In genomic region chr19:11810856-11811255, GRCm38 (mm10) we compare ENCODE assay signal across 14 mouse cellular contexts. TPM values are rescaled to one million over a fixed set of nuclear protein-coding genes. Genes with fewer than 3 reads are reported as not detected.
DNase-seq lines count a peak whose midpoint lies in the region; TF ChIP-seq lines count a peak whose summit lies in the region.
"Had no signal": no experiment of that assay in that cellular context is flagged by ENCODE, and none has a peak within 500 bp of the region (broad histone marks: within the 10 kb centered on the region; RNA-seq: fewer than 3 reads in every experiment).

No protein-coding gene starts in this region.

- H3K27me3 ChIP-seq in limb, embryonic 10.5 days (ENCODE audit: low read depth, poor library complexity, severe bottlenecking), result peaks cover 9% of the 10 kb centered on the region

- H3K36me3 ChIP-seq in limb, embryonic 10.5 days, result no peaks in the 10 kb centered on the region
- H3K36me3 ChIP-seq: heart, embryonic 15.5 days; liver, embryonic 13.5 days had no signal

- H3K27ac ChIP-seq in limb, embryonic 10.5 days, result no peak overlapping the region
- H3K27ac ChIP-seq: heart, embryonic 15.5 days; liver, embryonic 13.5 days had no signal

- TF ChIP-seq POLR2A in lung, adult 2 months (IDR thresholded peaks at IDR 0.05; ENCODE audit: borderline replicate concordance, extremely low read depth, low read depth, low read length), result no peak

- peak; percentile 12 for DNase-seq in adrenal gland, postnatal 10 days
- no peak for DNase-seq in adrenal gland, adult 8-10 months
- peak; percentile 61 to 75 for DNase-seq in lung, adult 18-20 months
- no peak for DNase-seq in lung, adult 2 months
- peak; percentile 36 to 46 for DNase-seq in kidney, postnatal 36 days
- DNase-seq in retina, postnatal 1 day, result peak; percentile 53
- DNase-seq in right cerebral cortex, adult 2 months (ENCODE audit: low spot score in 2 of 2), result no peak
- no peak for DNase-seq in limb, embryonic 10.5 days (ENCODE audit: low spot score)
- DNase-seq: cerebellum, adult 9-10 months; layer of hippocampus, postnatal 36 days; liver, embryonic 13.5 days; right cerebral cortex, adult 18-20 months had no signal

- no peak overlapping the region for H3K4me3 ChIP-seq in lung, adult 2 months (replicated peaks; ENCODE audit: extremely low read depth, low read depth, low read length)
- H3K4me3 ChIP-seq in limb, embryonic 10.5 days, result no peak overlapping the region
- H3K4me3 ChIP-seq: heart, embryonic 15.5 days; liver, embryonic 13.5 days had no signal

- peaks cover 40% of the 10 kb centered on the region for H3K4me1 ChIP-seq in lung, adult 2 months (ENCODE audit: control insufficient read depth, insufficient read depth, low read length)
- no peaks in the 10 kb centered on the region for H3K4me1 ChIP-seq in limb, embryonic 10.5 days

- no peak for TF ChIP-seq CTCF in lung, adult 2 months (IDR thresholded peaks at IDR 0.05; ENCODE audit: insufficient read depth, low read length)

- WGBS in lung, adult 2 months, result 35% methylated on average over 1 of the region's 1 CpGs
- 89% methylated on average over 1 of the region's 1 CpGs for WGBS in limb, embryonic 10.5 days

- H3K9me3 ChIP-seq in limb, embryonic 10.5 days (replicated peaks), result no peaks in the 10 kb centered on the region
- H3K9me3 ChIP-seq: heart, embryonic 15.5 days; liver, embryonic 13.5 days had no signal

RNA-seq across cellular contexts. Expression of gene Stx3, which starts 8.3 kb away (rescaled TPM):
- total RNA-seq in adrenal gland, postnatal 10 days (2021), result 1 to 10 TPM; 5.8 to 7.3 TPM
- total RNA-seq in adrenal gland, adult 8-10 months (2022), result 10 to 100 TPM; 10.4 to 18.8 (median 14.2) TPM
- 22.1 and 23.1 TPM in 2 replicates for polyA plus RNA-seq in lung, adult 2 months (2012; rRNA removed)
- polyA plus RNA-seq in limb, embryonic 10.5 days (2016; fragmentation: Nextera tagmentation; extraction: Ambion mirVana), result 5.6 and 6.3 TPM in 2 replicates

RNA-seq across cellular contexts. Expression of gene Olfr1417, which starts 28.2 kb away (rescaled TPM):
- not detected for total RNA-seq in adrenal gland, postnatal 10 days (2021)
- total RNA-seq in adrenal gland, adult 8-10 months (2022), result not detected
- not detected in 2 replicates for polyA plus RNA-seq in lung, adult 2 months (2012; rRNA removed)
- polyA plus RNA-seq in limb, embryonic 10.5 days (2016; fragmentation: Nextera tagmentation; extraction: Ambion mirVana), result 0.06 TPM in 1 of 2 replicates, not detected in the other
- total RNA-seq: layer of hippocampus, postnatal 36 days had no signal
- polyA plus RNA-seq: forebrain, embryonic 11.5 days; heart, embryonic 15.5 days; liver, embryonic 13.5 days had no signal

RNA-seq across cellular contexts. Expression of gene Mrpl16, which starts 40.7 kb away (rescaled TPM):
- total RNA-seq in adrenal gland, postnatal 10 days (2021), result 10 to 100 TPM; 71.8 to 74.5 TPM
- 10 to 100 TPM; 68.1 to 71.4 (median 68.8) TPM for total RNA-seq in adrenal gland, adult 8-10 months (2022)
- polyA plus RNA-seq in lung, adult 2 months (2012; rRNA removed), result 4.8 and 6.6 TPM in 2 replicates
- 54.2 and 63.0 TPM in 2 replicates for polyA plus RNA-seq in limb, embryonic 10.5 days (2016; fragmentation: Nextera tagmentation; extraction: Ambion mirVana)

RNA-seq across cellular contexts. Expression of gene Olfr1418, which starts 50.0 kb away (rescaled TPM):
- total RNA-seq in adrenal gland, postnatal 10 days (2021), result not detected
- total RNA-seq in adrenal gland, adult 8-10 months (2022), result not detected
- polyA plus RNA-seq in lung, adult 2 months (2012; rRNA removed), result not detected in 2 replicates
- polyA plus RNA-seq in limb, embryonic 10.5 days (2016; fragmentation: Nextera tagmentation; extraction: Ambion mirVana), result not detected in 2 replicates
- total RNA-seq: layer of hippocampus, postnatal 36 days had no signal
- polyA plus RNA-seq: forebrain, embryonic 11.5 days; heart, embryonic 15.5 days; liver, embryonic 13.5 days had no signal

Comparison
In these comparisons a context has a peak if more than half of its experiments do, and no peak if none do; other contexts are left out.
1. DNase-seq: peak in adrenal gland, postnatal 10 days (single experiment), lung, adult 18-20 months (2 of 2), kidney, postnatal 36 days (2 of 2) and retina, postnatal 1 day (single experiment); none in adrenal gland, adult 8-10 months (single experiment), lung, adult 2 months (single experiment), right cerebral cortex, adult 2 months (0 of 2) and limb, embryonic 10.5 days (single experiment).